Mouse (Mus musculus) erythroblast, embryonic 14.5 days (primary cell): Measurements from ENCODE around the gene Sac3d1. TPM values are rescaled to one million over a fixed set of nuclear protein-coding genes. Genes with fewer than 3 reads are reported as not detected.
A peak's percentile ranks its signal among the peaks of the same experiment; 100 is the strongest.
"Not testable (repeated sequence)": the region's sequence is repeated elsewhere in the genome, so short reads cannot be mapped to it uniquely, and the experiment has no call there.

ENCODE experiments used
- H3K27me3 ChIP-seq: 2 replicates; pipeline ENCODE4 v1.6.1; 2012; ENCODE audit warnings: inconsistent platforms; ENCODE audit not compliant: control insufficient read depth
- H3K36me3 ChIP-seq: 2 replicates; pipeline ENCODE4 v1.6.1; 2012; ENCODE audit warnings: mild to moderate bottlenecking, inconsistent platforms; ENCODE audit not compliant: control insufficient read depth
- H3K4me1 ChIP-seq: 2 replicates; pipeline ENCODE4 v1.6.1; 2012; ENCODE audit warnings: inconsistent platforms; ENCODE audit not compliant: control insufficient read depth
- H3K4me3 ChIP-seq: replicated peaks from 2 replicates; pipeline ENCODE3; 2012; ENCODE audit warnings: moderate library complexity, mild to moderate bottlenecking, inconsistent platforms
- H3K9me3 ChIP-seq: 2 replicates; pipeline ENCODE4 v1.6.1; 2012; ENCODE audit warnings: low read length, inconsistent platforms, mixed read lengths; ENCODE audit not compliant: control insufficient read depth
- GATA1 ChIP-seq: IDR thresholded peaks from 2 replicates; pipeline ENCODE4 v1.6.1; 2012; ENCODE audit warnings: low read length, inconsistent platforms, mixed read lengths
- TAL1 ChIP-seq: IDR thresholded peaks from 3 replicates; pipeline ENCODE4 v1.6.1; 2012; ENCODE audit warnings: low read length, inconsistent platforms, mixed read lengths
- polyA plus RNA-seq: library from polyadenylated mRNA; stranded (reverse); fragments of >175 nt; gene quantifications from 2 replicates; pipeline ENCODE4 v1.2.3, GENCODE M21; 2012

The Sac3d1 gene
- polyA plus RNA-seq, 1 experiment, result 7.2 TPM

GRCm38 (mm10) chr19:6140374-6140677, 21.9 kb upstream of the Sac3d1 start:
- Histone ChIP-seq H3K4me1 (peaks cover 50% of the 10 kb centered on the region), H3K36me3 (peaks cover 40% of the 10 kb centered on the region), H3K27me3 (0 out of 2 replicates have a peak, but pooled peaks cover 2% of the 10 kb centered on the region), H3K9me3 (no peaks in the 10 kb centered on the region), H3K4me3 (peak overlapping the region; percentile 96)
- TF ChIP-seq GATA1 (no peak), TAL1 (no peak)

GRCm38 (mm10) chr19:6139701-6140100, 21.3 kb upstream of the Sac3d1 start:
- Histone ChIP-seq H3K4me3 (peak overlapping the region; percentile 96), H3K36me3 (peaks cover 47% of the 10 kb centered on the region), H3K9me3 (no peaks in the 10 kb centered on the region), H3K27me3 (no peaks in the 10 kb centered on the region), H3K4me1 (peaks cover 56% of the 10 kb centered on the region)
- TF ChIP-seq GATA1, result no peak
- TF ChIP-seq TAL1, result no peak

- peaks cover 82% of the 10 kb centered on the region for H3K4me1 ChIP-seq
- no peaks in the 10 kb centered on the region for H3K9me3 ChIP-seq
- TF ChIP-seq TAL1, result no peak
- no peak for TF ChIP-seq GATA1
- H3K36me3 ChIP-seq, result peaks cover 70% of the 10 kb centered on the region
- H3K4me3 ChIP-seq, result no peak overlapping the region
- no peaks in the 10 kb centered on the region for H3K27me3 ChIP-seq
Observed at GRCm38 (mm10) chr19:6136397-6136796, 17.9 kb upstream of the Sac3d1 start.

GRCm38 (mm10) chr19:6133197-6133596, 14.7 kb upstream of the Sac3d1 start:
- H3K9me3 ChIP-seq, H3K27me3 ChIP-seq: not testable (repeated sequence)
- H3K4me1 ChIP-seq, result peaks cover 85% of the 10 kb centered on the region
- H3K36me3 ChIP-seq, result peaks cover 60% of the 10 kb centered on the region
- H3K4me3 ChIP-seq, result peak overlapping the region; percentile 63

GRCm38 (mm10) chr19:6132171-6132827, 13.8 kb upstream of the Sac3d1 start:
- Histone ChIP-seq H3K4me1 (peaks cover 84% of the 10 kb centered on the region), H3K9me3 (no peaks in the 10 kb centered on the region), H3K4me3 (peak overlapping the region; percentile 63), H3K36me3 (peaks cover 52% of the 10 kb centered on the region), H3K27me3 (no peaks in the 10 kb centered on the region)
- peak; percentile 92 for TF ChIP-seq GATA1
- peak; percentile 97 for TF ChIP-seq TAL1

GRCm38 (mm10) chr19:6130414-6131128, 12.1 kb upstream of the Sac3d1 start:
- Histone ChIP-seq H3K36me3 (peaks cover 42% of the 10 kb centered on the region), H3K4me3 (peak overlapping the region; percentile 49), H3K4me1 (peaks cover 87% of the 10 kb centered on the region)
- H3K27me3 ChIP-seq, H3K9me3 ChIP-seq: not testable (repeated sequence)

GRCm38 (mm10) chr19:6127760-6128341, 9.4 kb upstream of the Sac3d1 start, which contains the start of gene Snx15:
Gene Snx15, minus strand, starts transcription at chr19:6128304.
- TF ChIP-seq GATA1, result no peak
- no peak for TF ChIP-seq TAL1
- H3K4me1 ChIP-seq, result peaks cover 72% of the 10 kb centered on the region

GRCm38 (mm10) chr19:6126789-6127580, 8.5 kb upstream of the Sac3d1 start:
- Histone ChIP-seq H3K27me3 (no peaks in the 10 kb centered on the region), H3K9me3 (no peaks in the 10 kb centered on the region), H3K36me3 (peaks cover 40% of the 10 kb centered on the region), H3K4me3 (peak overlapping the region; percentile 68), H3K4me1 (peaks cover 65% of the 10 kb centered on the region)
- TF ChIP-seq TAL1 (no peak), GATA1 (no peak)

More at GRCm38 (mm10) chr19:6127760-6128341, 9.4 kb upstream of the Sac3d1 start, which contains the start of gene Snx15:
- H3K27me3 ChIP-seq, result no peaks in the 10 kb centered on the region
- H3K9me3 ChIP-seq, result no peaks in the 10 kb centered on the region
- peaks cover 33% of the 10 kb centered on the region for H3K36me3 ChIP-seq
- peak within 1 kb of the TSS; percentile 68 for H3K4me3 ChIP-seq

GRCm38 (mm10) chr19:6126289-6126688, 7.8 kb upstream of the Sac3d1 start:
- TF ChIP-seq GATA1 (no peak), TAL1 (no peak)
- peaks cover 44% of the 10 kb centered on the region for H3K36me3 ChIP-seq
- peak overlapping the region; percentile 68 for H3K4me3 ChIP-seq
- no peaks in the 10 kb centered on the region for H3K27me3 ChIP-seq
- H3K4me1 ChIP-seq, result peaks cover 62% of the 10 kb centered on the region
- no peaks in the 10 kb centered on the region for H3K9me3 ChIP-seq
